Mouse (Mus musculus) heart, postnatal 36 days (tissue): ENCODE measurements at regions not wholly inside any gene's neighbourhood (a gene's known extent, or its start where the extent isn't known, plus 50 kb on each side); places are given as distances from the start of the nearest gene placed in this dataset.

Source experiments
- DNase-seq, 2 experiments: peaks; one replicate each; pipeline ENCODE4 v3.0.0; 2021 to 2022
- intact Hi-C: fragments of 180-260 bp; cut with DNase I; formaldehyde crosslinking; loops from one replicate; pipeline ENCODE4 v1.15.1; 2025

DNA sequence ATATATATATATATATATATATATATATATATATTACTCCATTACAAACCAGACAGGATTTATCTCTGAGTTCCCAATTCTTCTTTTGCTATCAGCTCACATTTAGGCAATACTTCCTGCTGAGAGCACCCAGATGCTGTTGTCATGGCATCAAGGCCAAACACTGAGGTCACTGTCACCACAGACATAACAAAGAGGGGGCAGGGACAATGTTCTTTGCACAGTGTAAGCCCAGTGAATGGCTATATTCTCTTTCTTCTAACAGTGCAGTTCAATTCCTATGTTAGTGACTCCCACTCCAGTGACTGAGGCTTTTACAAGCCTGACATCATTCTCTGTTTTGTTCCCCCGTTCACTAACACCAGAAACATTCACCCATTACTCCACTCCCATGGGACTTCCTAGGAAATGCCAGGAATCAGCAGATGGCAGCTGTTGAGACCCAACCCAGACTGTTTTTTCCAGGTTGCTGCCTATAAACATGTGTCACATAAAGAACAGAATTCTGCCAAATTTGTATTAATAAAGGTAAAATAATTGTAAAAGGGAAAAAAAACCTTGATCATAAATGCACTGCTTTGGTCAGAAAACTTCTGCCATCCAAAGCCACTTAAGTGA is 289.5 kb downstream of the Slc22a22 start:
- no peak for DNase-seq
- intact Hi-C loops, result no loop called here

DNA sequence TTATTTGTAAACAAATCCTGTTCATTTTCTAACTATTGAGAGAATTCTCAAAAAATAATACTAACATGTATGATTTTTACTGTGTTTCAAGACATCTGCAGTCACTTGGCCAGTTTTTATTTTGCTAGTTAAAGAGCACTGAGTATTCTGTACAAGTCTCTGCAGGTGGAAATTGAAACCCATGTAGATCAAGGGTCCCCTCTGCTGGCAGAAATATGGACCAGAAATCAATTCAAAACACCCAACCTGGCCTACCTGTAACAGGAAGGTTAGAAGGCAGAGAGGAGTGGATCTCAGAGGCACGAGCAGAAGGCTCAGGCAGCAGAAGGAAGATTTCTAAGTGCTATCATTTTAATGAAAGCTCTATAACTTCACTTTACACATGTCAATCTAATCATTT is 298.3 kb downstream of the Slc22a22 start:
- intact Hi-C loops, result no loop called here

DNA sequence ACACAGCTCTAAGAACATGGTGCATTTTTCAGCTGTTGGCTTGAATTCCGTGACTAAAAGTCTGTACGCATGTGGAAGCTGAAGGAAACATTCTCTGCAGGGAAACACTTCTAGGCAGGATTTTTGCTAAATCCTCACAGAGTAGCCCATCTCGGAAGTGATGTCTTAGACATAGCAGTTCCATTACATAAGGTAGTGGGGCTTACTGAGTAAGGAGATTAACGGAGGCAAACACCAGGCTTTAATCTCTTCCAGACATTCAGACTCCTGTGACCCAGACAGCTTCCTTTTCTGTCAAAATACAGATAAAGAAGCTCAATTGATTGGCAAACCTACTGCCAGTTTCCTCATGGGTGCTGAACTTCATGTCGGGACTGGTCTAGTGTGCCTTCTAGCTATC is 304.7 kb downstream of the Slc22a22 start:
- intact Hi-C loops, result no loop called here
- no peak for DNase-seq

More for the DNA sequence above, 298.3 kb downstream of the Slc22a22 start:
- DNase-seq, result no peak

- intact Hi-C loops, result no loop called here
Observed at GRCm38 (mm10) chr15:57162401-57163343, 314.8 kb downstream of the Slc22a22 start.

DNA sequence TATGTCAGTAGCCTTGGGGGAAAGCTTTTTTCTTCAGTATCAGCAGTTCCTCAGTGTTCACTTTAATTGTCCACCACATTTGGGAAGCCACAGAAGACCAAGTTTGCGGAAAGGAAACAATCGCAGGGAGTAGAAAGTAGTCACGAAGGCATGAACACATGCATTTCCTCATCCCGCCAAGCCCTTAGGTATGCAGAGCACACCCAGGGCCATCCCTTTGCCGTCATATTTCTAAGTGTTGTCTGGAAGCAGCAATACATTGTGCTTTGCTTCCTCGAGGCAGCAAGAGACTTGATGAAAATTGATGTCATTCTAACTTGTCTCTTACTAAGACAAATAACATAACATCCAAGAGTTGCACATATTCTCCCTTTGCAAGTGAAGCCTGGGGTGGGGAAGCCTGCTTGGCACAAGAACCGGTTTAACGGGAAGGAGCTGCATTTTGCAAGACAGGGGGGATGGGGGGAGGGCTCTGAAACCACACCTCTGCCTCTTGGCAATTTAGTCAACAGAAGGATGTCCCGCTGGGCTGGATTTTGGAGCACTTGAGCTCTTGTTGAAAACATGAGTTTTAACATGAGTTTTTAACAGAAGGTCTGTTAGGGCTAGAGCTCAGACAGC is 337.2 kb downstream of the Slc22a22 start:
- intact Hi-C loops, result no loop called here
- peak; percentile 2 to 3 for DNase-seq

More at GRCm38 (mm10) chr15:57162401-57163343, 314.8 kb downstream of the Slc22a22 start:
- no peak for DNase-seq

- intact Hi-C loops, result no loop called here
- no peak for DNase-seq
Observed at GRCm38 (mm10) chr15:57104711-57105110, 372.7 kb downstream of the Slc22a22 start.

GRCm38 (mm10) chr15:57097309-57097708 is 380.1 kb downstream of the Slc22a22 start:
- intact Hi-C loops, result no loop called here
- no peak for DNase-seq

DNA sequence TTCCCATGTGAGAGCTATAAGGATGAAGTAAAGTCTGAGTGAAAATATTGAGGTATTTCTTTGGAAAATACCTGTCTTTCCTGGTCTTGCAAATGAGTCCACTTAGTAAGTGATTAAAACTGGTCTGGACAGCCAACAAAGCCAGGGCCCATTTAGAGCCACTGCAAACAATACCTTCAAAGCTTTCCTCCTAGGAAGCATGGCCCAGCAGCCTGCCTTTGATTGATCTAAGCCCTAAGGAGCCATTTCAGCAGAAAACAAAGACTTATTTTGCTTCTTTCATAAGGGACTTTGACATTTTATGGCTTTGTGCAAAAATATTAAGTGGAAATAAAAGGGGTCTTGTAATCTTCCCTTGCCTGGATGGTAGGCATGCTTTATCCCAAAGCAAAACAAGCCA is 397.6 kb downstream of the Slc22a22 start:
- intact Hi-C loops, result no loop called here
- DNase-seq, result no peak

GRCm38 (mm10) chr15:57073776-57074175 is 403.6 kb downstream of the Slc22a22 start:
- intact Hi-C loops, result no loop called here
- DNase-seq, result no peak

GRCm38 (mm10) chr15:57061502-57061901 is 415.9 kb downstream of the Slc22a22 start:
- no peak for DNase-seq
- intact Hi-C loops, result no loop called here

- no peak for DNase-seq
- intact Hi-C loops, result no loop called here
Observed at GRCm38 (mm10) chr15:57059550-57060195, 417.8 kb downstream of the Slc22a22 start.

DNA sequence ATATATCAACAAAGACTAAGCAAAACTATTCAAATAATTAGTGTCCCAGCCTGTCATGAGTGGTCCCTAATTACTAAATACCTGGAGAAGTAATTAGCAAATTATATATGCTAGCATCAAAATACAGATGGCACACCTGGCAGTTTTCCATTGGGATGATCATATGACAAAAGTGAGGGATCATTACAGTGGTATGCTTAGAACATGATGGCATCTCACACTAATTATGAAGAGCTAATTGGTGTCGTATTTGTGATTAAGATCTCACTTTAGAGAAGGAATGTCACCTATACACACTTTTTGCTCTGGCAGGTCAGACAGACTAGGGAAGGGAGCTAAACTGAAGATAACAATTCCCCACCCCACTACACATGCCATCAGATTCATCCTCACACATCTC is 425.1 kb downstream of the Slc22a22 start:
- no peak for DNase-seq
- intact Hi-C loops, result no loop called here

DNA sequence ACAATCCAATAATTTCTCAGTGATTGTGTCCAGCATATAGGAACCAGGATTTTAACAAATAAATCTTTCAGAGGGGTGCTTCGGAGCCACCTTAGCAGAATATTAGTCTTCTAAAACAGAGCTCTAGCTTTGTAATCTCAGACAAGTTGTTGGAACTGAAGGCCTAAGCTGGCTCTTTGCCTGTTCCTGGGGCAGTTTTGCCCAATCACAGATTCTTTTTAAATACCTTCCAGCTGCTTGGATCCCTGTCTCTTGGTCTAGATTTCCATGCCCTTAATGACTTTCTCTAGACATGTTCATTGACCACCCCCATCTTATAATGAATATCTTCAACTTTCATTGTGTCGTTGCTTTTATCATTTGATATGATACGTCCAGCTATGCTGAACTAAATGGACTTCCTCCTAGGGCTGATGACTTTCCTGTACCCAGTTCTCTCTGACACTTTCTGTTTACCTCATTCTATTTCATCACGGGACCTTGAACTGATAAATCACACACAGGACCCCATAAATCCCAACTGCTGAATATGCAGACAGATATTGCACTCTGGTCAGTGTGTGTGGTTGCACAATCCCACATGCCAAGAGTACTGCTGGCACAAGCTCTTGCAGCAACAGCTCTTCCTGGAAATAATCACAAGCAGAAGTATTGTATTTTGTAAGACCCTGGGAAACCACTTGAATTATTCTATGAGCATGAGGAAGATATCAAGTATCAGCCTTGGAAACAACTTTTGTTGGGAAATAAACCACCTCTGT is 440.4 kb downstream of the Slc22a22 start:
- DNase-seq, result no peak
- intact Hi-C loops, result no loop called here

DNA sequence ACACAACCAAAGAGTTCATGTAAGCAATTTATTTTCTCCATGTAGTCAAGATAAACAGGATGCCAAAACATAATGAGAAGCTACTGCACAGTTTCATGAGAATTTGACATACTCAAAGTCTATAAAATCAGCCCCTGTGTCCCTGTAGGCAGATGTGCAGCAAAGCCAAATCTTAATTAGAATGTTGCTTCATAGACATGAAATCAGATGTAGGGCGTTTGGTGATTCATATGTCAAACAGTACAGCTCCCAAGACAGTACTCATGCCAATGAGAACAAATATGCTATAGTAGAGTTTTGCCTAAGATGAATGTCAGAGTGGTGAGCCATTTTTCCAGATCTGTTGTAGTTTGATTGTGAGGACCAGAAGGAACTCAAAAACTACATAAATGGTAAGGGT is 444.4 kb downstream of the Slc22a22 start:
- DNase-seq, result no peak
- intact Hi-C loops, result no loop called here
